Mouse (Mus musculus) kidney, adult 11 months (tissue): ENCODE results near the gene Cfap206.

Source experiments
- DNase-seq: peaks from one replicate; pipeline ENCODE4 v3.0.0; 2022

The Cfap206 gene

DNA sequence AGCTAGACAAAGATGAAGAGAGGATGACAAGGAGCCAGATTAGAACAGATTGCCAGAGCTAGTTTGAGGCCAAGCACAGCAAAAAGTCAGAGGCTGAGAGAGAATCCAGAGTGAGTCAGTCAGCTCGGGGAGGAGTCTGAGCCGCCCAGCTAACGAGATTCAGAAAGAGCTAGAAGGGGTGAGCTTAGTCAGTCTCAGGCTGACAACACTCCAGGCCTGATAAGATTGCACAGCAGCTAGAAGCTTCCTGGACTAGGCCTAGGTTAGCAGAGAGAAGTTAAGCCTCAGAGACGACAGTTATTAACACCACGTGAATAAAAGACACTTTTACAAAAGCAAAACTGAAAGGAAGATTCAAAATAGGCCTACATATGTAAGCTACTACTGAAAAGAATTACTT is 62.1 kb downstream of the Cfap206 start:
- DNase-seq, result no peak

DNA sequence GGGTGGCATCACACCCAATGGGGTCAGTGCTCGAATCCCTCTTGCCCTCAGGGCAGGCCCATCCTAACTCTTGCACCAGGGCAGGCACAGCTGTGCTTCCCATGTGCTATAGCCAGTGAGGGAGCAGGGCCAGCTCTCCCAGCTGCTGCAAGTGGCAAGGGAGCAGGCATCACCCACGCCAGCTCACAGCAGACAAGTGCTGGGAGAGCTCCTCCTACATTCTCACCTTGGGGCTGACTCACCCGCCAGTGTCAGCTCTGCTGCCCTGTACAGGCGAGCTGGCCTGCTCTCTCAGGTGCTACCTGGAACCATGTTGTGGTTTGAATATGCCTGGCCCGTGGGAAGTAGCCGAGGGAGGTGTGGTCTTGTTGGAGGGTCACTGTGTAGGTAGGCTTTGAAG is 68.1 kb downstream of the Cfap206 start:
- DNase-seq, result no peak

DNA sequence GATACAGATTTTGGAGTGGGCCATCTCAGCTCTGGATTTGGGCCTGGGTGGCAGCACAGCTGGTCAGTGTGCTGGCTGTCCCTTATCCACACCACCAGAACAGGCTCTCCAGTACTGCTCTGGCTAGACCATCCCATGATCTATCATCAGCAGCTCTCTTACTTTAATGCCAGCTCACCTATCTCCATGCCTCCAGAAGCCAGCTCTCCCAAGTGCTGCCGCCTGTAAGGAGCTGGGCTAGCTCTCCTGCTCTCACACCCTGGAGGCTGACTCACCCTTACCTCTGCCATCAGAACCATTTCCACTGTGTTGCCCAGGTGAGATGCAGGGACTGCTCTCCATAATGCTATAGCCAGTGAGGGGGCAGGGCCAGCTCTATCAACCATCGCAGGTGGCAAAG is 68.5 kb downstream of the Cfap206 start:
- DNase-seq, result no peak

DNA sequence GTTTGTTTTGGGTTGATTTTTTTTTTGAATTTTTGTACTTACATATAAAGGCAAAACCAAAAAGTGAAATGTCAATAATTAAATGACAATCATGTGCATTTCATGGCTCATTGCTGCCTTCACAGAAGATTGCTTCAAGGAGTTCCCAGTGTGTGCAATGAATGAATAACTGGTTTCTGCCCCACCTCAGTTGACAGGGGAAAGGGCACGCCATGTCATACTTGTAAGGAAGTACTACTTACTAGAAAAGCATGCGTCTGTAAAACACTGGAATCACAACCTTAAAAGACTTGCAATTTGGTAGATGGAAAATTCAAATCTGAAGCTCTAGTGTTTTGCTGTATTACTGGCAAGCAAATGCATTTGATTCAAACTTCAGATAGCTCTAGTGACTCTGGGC is 71.0 kb downstream of the Cfap206 start:
- DNase-seq, result no peak

DNA sequence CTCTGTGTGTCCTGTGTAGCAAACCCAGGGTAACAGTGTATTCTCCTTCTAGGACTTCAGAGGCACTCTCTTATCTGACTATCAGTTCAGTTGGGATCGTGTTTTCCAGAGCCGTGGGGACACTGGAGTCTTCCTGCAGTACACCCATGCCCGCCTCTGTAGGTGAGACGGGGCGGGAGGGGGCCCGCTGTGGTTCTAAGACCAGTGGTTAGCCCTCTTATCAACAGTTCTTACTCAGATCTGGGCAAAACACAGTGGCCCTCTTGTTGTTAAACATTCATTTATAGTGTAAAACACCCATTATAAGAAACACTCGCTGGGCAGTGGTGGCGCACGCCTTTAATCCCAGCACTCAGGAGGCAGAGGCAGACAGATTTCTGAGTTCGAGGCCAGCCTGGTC is 73.9 kb downstream of the Cfap206 start:
- no peak for DNase-seq

DNA sequence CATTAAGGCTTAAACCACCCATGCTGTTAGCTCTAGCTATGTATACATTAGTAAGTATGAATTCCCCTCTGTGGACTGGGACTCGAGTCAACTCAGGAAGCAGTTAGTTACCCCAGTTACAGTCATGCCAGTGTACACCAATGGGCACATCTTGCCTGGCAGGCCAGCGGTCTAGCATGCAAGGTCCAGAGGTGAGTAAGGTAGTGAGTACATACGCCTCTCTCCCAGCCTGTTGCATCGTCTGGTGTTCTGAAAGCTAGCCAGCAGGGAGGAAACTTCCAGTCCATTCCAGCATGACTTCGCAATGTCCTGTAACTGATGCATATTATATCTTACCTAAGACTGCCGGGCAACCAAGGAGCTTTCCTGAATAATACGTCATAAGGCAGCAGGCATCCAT is 76.8 kb downstream of the Cfap206 start:
- no peak for DNase-seq

DNA sequence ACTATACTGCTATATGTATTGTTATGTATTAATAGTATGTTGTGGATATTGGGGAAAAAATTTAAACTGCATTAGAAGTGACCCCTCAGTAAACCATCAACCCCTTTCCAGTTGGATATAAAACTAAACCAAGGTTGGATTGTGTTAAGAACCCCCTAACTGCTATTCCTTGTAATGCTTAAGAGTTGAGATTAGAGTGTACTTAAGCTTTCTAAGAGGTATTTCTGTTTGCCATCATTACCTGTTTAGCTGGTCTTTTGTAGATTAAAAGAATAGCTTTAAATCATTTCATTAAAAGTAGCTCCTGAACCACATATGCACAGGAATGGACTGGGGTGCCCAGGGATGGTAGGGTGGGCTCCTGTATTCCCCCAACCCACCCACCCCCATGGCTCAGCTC is 85.2 kb downstream of the Cfap206 start:
- no peak for DNase-seq

DNA sequence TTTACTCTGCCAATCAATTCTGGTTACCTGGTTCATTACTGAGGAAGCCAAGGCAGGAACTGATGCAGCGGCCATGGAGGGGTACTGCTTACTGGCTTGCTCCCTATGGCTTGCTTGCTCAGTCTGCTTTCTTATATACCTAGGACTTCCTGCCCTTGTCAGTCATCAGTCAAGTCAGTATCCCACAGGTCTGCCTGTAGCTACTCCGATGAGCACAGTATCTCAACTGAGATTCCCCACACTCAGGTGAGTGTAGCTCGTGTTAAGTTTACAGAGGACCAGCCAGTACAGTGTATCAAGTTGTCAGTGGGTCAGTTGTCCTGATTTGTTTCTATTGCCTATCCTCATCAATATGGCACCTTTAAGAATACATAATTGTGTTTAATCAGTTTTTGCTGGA is 89.3 kb downstream of the Cfap206 start:
- DNase-seq, result no peak

DNA sequence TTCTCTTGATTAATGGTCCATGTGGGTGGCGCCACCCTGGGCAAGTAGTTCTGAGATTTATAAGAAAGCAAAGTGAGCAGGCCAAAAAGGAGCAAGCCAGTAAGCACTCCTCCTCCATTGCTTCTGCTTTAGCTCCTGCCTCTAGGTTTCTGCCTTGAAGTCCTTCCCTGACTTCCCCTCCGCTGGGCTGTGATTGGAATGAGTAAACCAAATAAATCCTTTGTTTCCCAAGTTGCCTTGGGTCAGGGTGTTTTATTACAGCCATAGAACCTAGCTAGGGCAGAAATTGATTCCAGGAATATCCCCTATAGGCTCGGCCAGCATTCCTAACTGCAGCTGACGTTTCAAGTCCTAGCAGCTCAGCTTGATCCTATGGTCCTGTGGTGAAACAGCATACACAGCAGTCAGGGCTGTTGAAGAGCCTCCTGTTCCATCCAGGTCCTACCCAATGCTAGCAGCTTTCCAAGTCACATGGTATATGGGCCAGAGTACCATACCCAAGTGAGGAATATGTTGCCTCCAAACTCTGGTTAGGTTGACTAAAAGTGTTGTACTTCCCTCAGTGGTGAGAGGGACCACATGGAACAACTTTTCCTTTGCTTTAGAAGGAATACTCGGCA is 90.2 kb downstream of the Cfap206 start:
- DNase-seq, result no peak
